Mouse (Mus musculus) adrenal gland, adult 18-20 months (tissue): ENCODE data around the gene Dcst2. TPM values are rescaled to one million over a fixed set of nuclear protein-coding genes. Genes with fewer than 3 reads are reported as not detected.

Experiments used
- DNase-seq, 2 experiments: peaks; one replicate each; pipeline ENCODE4 v3.0.0; 2021 to 2022; ENCODE audit warnings: low spot score in 2 of 2
- total RNA-seq, 2 experiments: library from RNA; stranded (reverse); gene quantifications; 1 replicate in 1 of 2; 2 replicates in 1 of 2; pipeline ENCODE4 v1.2.3; 2021

The Dcst2 gene
- total RNA-seq, 2 experiments from 2014 or later = 0.80 to 0.93 TPM

DNA sequence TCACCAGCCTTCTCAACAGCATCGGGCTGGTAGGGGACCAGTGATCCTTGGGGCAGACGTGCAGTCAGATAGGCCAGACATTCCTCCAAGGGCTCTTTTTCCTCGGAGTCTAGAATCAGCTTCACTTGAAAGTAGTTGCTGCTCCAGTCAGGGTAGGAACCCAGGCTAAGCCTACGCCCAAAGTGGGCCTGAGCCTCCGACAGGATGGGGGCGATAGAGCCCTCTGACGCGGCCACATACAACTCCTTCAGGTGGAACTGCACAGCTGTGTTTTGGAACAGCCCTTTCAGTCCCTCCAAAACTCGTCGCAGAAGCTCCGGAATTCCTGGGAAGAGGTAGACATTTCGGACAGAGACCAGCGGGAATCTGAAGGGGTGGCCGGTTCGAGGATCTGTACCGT is 46.7 kb downstream of the Dcst2 start:
- no peak for DNase-seq

DNA sequence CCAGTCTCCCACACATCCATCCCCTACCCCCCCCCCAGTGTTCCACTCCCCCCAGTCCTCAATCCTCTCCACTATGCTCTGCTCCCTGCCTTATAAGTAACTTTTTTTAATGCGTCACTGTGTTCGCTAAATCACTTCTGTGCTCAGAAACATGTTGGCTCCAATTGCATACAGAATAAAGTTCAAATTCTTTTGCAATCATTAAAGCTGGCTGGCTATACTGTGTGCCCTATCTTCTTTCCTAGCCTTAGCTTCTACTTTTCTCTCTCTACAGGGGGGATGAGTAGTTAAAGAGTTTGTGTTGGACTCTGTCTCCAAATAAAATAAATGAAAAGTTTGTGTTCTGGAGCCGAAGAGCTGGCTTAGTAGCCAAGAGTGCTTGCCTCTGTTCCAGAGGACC is 47.9 kb downstream of the Dcst2 start:
- no peak for DNase-seq

DNA sequence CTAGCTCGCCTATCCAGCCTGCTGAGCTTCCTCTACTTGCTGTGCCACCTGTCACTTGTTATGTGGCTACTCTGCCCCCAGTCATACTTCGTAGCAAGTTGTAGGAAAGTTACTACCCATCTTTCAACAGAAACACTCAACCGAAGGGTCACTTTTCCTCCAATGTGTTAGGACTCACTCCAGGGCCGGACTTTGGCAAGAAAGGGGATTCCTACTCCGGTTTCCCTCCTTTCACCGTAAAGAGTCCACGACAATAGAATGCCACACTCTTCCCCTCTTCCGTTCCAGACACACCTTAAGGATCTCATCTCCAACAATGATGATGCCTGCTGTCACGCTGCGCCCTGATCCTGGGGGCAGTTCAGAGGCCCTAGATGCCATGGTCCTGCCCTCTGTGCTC is 49.1 kb downstream of the Dcst2 start:
- no peak for DNase-seq

DNA sequence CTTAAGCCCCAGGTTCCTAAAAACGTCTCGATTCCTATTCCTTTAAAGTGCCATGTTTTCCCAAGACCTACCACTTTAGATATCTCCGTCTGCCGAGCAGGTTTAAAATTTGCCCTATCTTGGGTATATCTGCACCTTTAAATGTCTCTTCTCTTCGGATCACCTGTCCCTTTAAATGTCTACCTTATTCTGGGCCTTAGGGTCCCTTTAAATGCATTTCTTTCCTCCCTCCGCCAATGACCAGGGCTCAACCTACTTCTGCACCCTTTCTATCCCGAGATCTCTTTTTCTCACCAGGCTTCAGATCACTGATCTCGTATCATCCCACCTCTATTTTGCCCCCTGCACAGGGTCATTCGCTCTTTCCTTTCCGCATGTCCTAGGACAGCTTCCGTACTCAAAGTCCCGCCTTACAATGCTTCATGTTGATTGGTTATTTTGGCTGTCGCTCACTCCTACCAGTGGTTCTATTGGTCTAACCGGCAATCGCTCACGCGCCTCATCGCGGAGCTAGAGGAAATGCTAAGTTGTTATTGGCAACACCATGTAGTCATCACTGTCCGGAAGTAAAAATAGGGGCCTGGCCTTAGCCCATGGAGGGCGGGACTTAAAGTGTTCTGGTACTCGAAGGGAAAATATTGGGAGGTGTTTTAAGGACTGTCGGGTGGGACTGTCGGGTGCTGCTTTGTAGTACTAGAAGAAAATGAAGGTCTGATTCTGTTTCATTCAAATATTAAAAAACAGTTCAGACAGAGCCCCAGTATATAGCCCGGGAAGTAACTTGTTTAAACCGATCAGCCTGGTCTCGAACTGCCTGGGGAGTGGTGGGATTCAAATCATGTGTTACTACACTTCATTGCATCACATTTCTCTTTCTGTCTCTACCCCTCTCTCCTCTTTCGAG is 50.0 kb downstream of the Dcst2 start, which contains the start of gene Flad1:
TSS of gene Flad1 (minus strand) at position 381 of the 904 bp plus-strand sequence.
- peak; percentile 93 to 96 for DNase-seq

DNA sequence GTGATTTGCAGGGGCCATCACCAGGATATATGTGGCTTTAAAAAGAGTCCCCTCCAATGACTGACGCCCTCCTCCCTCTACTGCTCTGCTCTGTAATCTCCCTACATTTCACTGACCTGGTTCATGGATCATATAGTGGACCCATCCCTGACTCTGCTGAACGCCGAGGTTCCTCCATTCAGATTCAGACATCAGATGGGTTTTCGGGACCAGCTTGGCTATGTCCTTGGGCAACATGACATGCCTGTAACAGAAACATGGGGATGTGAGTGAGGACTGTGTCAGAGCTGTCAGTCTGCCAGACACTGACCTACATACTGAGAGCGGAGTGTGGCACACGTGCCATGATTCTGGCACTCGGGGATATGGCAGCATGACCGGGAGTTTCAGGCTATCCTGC is 54.4 kb downstream of the Dcst2 start:
- DNase-seq = no peak

DNA sequence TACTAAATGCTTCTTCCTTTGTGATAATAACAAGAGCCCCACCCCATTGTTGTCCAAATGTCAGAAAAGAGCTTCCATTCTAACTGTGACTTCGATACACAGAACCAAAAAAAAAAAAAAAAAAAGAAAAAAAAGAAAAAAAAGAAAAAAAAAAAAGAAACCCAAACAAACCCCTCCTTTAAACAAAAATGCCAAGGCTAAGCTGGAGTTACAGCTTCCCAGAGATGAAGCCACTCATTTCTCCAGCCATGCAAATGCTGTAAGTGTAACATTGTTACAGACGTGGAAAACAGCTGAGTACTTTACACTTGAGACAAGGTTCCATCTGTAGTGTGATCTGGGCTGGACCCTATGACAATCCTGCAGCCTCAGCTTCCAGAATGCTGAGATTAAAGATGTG is 55.4 kb downstream of the Dcst2 start:
- DNase-seq = no peak

DNA sequence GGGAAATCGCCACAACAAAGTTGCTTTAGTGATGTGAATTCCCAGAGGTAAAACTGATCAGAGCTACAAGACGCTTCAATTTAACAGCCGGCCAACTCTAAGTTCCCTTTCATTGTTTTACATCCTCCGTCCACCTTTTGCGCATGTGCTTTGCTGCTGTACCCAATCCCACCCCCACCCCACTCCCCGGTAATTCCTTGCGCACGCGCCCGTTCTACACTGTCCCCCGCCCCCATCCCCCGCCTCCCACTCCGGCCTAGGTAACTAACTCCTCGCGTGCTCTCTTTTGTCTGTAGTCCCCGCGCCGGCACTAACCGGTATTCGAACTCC is 56.0 kb downstream of the Dcst2 start:
- no peak for DNase-seq

DNA sequence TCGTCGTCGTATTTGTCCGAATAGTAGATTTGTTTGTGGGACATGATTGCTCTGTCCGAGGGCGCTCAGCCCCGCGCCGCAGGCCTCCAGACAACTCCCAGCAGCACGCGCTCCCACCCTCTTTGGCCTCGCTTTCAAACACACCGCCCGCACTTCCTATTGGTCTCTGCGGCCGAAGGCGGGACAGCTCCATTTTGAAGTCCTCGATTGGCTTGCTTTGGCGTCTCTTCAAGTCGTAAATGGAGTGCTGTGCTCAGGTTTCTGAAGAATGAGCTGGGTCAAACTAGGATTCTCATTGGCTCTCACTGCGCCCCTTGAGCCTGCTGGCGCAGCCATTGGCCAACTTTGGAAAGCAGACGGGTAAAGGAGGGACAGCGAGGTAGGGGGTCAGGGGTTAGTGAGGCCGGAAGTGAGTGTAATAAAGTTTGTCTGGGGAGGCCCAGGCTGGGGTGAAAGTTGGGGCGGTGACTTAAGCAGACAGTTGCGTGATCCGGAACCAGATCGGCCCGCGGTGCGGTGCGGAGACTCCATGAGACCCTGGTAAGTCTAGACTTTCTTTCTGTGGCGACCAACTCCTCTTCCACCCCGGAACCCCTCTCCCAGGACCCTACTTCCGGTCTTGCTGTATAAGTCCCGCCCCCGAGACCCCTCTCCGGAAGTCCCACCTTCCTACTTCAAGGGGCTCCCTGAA is 56.5 kb downstream of the Dcst2 start, which contains the start of the genes Cks1b and Shc1:
TSS of gene Cks1b (minus strand) at position 214 of the 691 bp plus-strand sequence.
TSS of gene Shc1 (plus strand) at position 274 of the 691 bp plus-strand sequence.
- DNase-seq = peak; percentile 80

DNA sequence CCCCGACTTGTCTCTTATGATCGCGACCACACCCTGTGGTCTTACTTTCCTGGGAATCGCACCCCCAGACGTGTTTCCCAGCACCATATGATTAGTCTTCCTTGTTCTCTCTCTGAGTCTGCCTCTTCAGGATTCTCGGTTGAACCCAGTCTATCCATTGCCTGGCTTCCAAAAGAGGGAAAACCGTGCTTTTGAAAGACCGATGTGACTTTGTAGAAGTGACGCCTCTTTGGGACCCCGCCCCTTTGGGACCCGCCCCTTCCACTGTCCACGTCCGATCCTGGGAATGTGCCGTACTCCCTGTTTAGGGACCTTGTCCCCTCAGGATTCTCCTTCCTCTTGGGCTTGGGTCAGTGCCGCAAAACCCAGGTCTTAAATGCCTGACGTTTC is 57.1 kb downstream of the Dcst2 start:
- DNase-seq = peak; percentile 60 to 71

DNA sequence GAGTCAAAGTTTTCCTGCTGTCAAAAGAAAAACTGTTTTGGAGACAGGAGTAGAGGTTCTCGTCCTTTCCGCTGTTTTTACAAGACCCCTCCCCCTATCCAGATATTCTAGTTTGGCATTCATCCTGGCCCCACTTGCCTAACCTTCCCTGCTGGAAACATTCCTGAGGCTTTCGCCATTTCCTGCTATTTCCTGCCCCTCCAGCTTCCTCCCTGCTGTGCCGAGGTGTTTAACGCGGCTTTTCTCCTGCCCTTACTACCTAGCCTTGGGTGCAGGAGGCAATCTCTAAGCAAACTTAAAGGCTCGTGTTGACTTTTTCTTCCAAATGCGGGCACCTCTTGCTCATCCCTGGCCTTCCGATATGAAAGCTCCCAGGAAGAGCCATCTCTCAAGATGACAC is 57.8 kb downstream of the Dcst2 start:
- peak; percentile 49 to 51 for DNase-seq

DNA sequence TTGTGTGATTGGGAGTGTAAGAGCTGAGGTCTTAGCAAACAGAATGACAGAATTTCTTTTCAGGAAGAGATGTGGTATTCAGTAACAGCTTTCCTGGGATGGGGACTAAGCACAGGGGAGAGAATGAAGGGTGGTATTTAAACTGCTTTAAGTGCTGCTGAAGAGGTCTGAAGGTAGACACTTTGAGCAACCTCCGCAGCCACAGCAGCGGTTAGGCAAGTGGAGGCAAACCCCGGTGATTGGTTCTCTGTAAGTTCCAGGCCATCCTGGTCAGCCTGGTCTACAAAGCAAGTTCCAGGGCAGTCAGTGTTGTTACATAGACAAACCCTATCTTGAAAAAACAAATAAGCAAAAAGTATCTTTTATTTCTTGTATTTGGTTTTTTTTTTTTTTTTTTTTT is 58.2 kb downstream of the Dcst2 start:
- DNase-seq = no peak

DNA sequence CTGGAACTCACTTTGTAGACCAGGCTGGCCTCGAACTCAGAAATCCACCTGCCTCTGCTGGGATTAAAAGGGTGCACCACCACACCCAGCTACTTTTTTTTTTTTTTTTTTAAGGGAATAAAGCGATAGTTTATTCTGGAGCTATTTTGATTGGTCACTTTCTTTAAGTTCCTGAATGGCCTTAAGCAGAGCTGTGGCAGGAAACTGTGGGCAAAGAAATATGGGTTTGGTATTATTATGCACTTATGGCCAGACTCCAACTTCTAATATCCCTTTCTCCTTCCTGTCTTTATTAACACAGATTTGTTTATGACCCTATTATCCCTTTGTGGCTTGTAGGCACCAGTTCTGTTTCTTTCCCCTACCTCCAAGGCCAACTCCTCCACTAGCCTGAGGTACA is 58.6 kb downstream of the Dcst2 start:
- DNase-seq = no peak

DNA sequence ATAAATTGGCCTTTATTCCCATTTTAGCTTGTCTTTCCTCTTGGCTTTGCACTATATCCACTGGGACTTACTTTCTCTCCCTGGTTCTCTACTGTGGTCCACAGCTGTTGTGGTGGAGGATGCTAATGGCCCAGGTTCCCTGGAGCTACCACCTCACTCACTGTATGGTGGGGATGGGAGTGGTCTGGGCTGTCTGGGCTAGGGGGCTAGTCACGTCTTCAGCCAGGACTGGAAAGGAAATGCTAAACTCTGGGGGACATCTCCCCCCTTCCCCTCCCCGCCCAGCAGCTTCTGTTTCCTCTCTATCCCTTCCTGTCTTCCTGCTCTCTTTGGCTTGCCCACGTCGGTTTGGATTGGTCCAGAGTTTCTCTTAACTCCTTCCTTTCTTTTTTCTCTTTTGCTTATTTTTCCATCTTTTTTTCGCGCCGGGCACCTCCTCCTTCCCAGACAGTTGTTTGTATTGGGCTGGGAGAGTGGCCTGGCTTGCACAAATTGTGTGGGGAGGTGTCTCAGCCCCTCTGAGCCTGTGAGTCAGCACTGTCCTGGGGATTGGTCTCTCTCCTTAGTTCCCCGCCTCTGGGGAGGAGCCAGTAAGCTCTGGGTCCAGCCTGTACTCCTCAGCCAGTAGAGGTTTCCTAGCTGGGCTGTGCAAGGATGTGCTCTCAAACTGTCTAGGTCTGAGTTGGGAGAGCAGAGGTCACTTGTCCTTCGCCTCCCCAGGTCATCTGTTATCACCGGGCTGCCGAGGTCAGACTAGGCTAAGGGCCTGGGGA is 59.4 kb downstream of the Dcst2 start:
- peak; percentile 60 to 63 for DNase-seq

DNA sequence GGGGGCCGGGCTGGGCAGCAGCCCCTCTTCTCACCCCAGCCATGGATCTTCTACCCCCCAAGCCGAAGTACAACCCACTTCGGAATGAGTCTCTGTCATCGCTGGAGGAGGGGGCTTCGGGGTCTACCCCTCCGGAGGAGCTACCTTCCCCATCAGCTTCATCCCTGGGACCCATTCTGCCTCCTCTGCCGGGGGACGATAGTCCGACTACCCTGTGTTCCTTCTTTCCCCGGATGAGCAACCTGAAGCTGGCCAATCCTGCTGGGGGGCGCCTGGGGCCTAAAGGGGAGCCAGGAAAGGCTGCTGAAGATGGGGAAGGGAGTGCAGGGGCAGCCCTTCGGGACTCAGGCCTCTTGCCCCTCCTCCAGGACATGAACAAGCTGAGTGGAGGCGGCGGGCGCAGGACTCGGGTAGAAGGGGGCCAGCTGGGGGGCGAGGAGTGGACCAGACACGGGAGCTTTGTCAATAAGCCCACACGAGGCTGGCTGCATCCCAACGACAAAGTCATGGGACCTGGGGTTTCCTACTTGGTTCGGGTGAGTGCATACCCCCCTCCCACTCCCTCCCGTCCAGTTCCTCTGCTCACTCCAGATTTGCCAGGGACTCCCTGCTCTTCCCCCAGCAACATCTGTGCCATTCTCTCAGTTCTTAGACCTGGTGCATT is 60.2 kb downstream of the Dcst2 start:
- no peak for DNase-seq

DNA sequence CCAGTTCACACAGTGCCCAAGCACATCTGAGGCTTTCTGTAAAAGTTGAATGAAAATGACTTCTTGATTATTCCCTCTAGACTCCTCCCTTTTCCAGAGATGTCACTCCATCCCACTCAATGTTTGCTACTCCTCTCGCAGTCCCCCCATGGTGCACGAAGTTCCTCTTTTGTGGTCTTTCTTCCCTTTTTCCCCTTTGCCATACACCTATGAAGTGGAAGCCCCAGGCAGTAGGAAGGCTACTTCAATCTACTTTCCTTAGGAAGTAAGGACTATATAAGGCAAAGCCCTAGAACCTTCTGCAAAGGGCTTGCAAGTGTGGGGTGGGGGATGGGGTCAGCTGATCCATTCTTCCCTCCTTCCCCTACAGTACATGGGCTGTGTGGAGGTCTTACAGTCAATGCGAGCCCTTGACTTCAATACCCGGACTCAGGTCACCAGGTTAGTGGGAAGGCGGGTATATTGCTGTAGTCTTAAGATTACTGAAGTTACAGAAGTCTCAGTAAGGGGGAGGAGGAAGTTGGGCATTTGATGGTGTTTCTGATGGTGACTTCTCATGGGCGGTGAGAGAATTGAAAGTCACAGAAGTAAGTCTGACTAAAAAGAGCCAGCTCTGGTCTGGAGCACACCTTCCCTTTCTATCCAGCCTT is 60.9 kb downstream of the Dcst2 start:
- no peak for DNase-seq

DNA sequence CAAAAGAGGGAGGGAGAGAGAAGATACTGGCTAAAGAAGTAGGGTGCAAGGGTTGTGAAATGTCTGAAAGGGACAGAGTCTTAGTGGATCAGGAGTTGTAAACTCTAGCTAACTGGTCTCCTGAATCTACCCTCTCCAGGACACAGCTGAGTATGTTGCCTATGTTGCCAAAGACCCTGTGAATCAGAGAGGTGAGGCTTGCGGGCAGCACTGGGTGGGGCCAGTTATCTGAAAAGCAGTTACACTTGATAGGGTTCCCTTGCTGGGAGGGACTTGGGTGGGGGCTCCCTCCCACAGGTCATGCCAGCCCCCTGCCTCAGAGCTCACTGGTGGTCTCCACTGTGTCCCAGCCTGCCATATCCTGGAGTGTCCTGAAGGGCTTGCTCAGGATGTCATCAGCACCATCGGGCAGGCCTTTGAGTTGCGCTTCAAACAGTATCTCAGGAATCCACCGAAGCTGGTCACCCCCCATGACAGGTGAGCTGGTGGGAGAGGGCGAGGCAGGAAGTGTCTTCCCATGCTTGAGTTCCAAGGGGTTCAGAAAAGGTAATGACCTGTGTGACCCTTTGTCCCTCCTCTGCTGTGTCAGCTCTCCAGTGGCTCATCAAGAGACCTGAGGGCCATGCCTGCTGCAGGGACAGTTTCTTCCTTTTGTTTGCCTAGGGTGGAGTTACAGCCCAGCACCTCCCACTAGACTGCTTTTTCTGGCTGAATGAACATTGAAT is 62.8 kb downstream of the Dcst2 start:
- no peak for DNase-seq

DNA sequence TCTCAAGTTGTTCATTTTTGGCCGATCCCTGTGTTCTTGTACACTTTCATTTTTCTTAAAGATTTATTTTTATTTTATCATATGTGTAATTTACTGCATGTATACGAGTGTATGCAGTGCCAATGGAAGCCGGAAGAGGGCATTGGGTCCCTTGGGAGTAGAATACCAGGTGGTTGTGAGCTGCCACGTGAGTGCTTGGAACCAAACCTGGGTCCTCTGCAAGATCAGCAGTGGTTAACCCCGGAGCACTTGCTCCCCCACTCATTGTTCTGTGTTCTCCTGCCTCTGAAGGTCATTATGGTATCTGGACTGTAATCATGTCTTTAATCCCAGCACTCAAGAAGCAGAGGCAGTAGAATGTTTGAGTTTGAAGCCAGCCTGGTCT is 63.4 kb downstream of the Dcst2 start:
- no peak for DNase-seq

DNA sequence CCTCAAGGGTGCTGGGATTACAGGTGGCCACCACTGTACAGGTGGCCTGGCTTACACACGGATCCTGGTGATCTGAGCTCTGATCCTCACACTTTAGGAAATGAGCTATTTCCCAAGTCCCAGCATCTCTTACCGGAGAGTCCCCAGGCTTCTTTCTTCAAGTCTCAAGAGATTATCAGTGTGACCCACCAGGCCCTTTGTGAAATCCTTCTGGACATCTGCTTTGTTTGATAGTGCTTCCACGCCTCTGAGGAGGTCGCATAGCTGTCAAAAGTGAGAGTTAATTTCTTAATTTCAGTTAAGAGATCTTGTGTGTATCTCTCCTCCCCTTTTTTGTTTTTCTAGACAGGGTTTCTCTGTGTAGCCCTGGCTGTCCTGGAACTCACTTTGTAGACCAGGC is 64.1 kb downstream of the Dcst2 start:
- no peak for DNase-seq
